Mouse (Mus musculus): ENCODE measurements at regions not wholly inside any gene's neighbourhood (a gene's known extent, or its start where the extent isn't known, plus 50 kb on each side); places are given as distances from the start of the nearest gene placed in this dataset.

DNA sequence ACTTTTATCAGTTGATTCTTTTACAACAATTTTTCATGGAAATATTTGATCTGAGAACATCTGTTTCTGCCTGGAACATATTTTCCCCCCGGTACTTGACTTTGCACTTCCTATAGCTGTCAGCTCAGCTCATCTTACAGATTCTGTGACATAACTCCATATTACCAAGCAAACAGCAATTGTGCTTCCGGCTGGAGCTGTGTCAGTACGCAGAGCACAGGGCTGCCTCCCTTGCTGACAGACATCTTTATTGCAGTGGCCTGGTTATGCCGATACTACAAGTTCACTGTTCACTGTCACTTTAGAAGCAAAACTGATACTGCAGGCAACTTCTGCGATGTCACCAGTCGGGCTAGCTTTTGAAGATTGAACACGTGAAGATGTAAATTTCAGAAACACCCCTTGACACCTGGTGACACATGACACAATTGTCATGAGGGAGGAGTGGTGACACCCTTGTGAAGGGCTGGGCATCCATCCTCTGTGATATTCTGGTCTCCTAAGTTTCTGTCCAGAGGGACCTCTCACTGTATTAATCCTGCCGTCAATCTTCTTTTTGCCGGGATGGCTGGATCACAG, 81.0 kb upstream of the Glrp1 start:
- Histone ChIP-seq H3K36me3 (ENCODE audit: control insufficient read depth, insufficient read depth) (no peaks in the 10 kb centered on the region), H3K79me2 (ENCODE audit: control insufficient read depth, insufficient read depth) (no peaks in the 10 kb centered on the region), H3K4me2 (ENCODE audit: low read depth) (no peak overlapping the region), H3K27me3 (ENCODE audit: control insufficient read depth, insufficient read depth, insufficient read length) (no peaks in the 10 kb centered on the region), H3K4me3 (no peak overlapping the region), H3ac (ENCODE audit: control insufficient read depth, insufficient read length) (no peak overlapping the region)
- TF ChIP-seq TCF3 (IDR thresholded peaks at IDR 0.05; ENCODE audit: insufficient read length, low read depth) (no peak), TCF12 (IDR thresholded peaks at IDR 0.05; ENCODE audit: insufficient read depth, poor library complexity, severe bottlenecking) (no peak), E2F4 (IDR thresholded peaks at IDR 0.05; ENCODE audit: insufficient read depth) (no peak), POLR2A (IDR thresholded peaks at IDR 0.05; ENCODE audit: insufficient read length, low read depth) (no peak), MYOD1 (IDR thresholded peaks at IDR 0.05; ENCODE audit: control insufficient read depth in 1 of 3, insufficient read length in 2 of 3, low read depth in 2 of 3) (no peak), REST (IDR thresholded peaks at IDR 0.05; ENCODE audit: insufficient read depth, insufficient read length) (no peak), MAX (IDR thresholded peaks at IDR 0.05; ENCODE audit: low read depth) (no peak), SRF (IDR thresholded peaks at IDR 0.05; ENCODE audit: control insufficient read depth, insufficient read length, low read depth) (no peak), CEBPB (IDR thresholded peaks at IDR 0.05; ENCODE audit: insufficient read depth, poor library complexity, severe bottlenecking) (no peak; the same call in 1 of the 2 replicates), POLR2AphosphoS2 (IDR thresholded peaks at IDR 0.05; ENCODE audit: insufficient read length, low read depth) (no peak), USF1 (IDR thresholded peaks at IDR 0.05; ENCODE audit: low read depth) (no peak), MYOG (IDR thresholded peaks at IDR 0.05; ENCODE audit: control insufficient read depth in 1 of 3, insufficient read depth in 1 of 3, insufficient read length in 2 of 3, low read depth in 2 of 3) (no peak)

DNA sequence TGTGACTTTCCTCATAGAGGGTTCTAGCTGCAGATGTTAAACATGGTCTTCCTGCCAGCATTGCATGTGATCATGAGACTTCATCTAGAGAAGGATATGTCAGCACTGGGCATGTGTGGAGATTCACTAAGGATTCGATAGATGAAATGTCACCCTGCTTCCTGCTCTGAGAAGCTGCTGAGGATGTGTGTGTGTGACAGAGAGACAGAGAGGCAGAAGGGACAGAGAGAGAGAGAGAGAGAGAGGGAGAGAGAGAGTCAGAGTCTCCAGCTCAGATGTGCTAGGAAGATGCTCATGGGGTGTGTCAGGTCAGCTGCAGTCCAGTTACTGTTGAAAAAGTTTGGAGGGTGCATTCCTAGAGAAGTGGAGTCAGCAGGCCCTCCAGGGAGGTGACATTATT, 78.9 kb upstream of the Glrp1 start:
- Histone ChIP-seq H3K79me2 (ENCODE audit: control insufficient read depth, insufficient read depth) (no peaks in the 10 kb centered on the region), H3K36me3 (ENCODE audit: control insufficient read depth, insufficient read depth) (no peaks in the 10 kb centered on the region)
- TF ChIP-seq TCF3 (IDR thresholded peaks at IDR 0.05; ENCODE audit: insufficient read length, low read depth) (no peak), USF1 (IDR thresholded peaks at IDR 0.05; ENCODE audit: low read depth) (no peak), REST (IDR thresholded peaks at IDR 0.05; ENCODE audit: insufficient read depth, insufficient read length) (no peak), MYOD1 (IDR thresholded peaks at IDR 0.05; ENCODE audit: control insufficient read depth in 1 of 3, insufficient read length in 2 of 3, low read depth in 2 of 3) (no peak), POLR2AphosphoS2 (IDR thresholded peaks at IDR 0.05; ENCODE audit: insufficient read length, low read depth) (no peak), TCF12 (IDR thresholded peaks at IDR 0.05; ENCODE audit: insufficient read depth, poor library complexity, severe bottlenecking) (no peak), CEBPB (IDR thresholded peaks at IDR 0.05; ENCODE audit: insufficient read depth, poor library complexity, severe bottlenecking) (no peak), POLR2A (IDR thresholded peaks at IDR 0.05; ENCODE audit: insufficient read length, low read depth) (no peak), MAX (IDR thresholded peaks at IDR 0.05; ENCODE audit: low read depth) (no peak), SRF (IDR thresholded peaks at IDR 0.05; ENCODE audit: control insufficient read depth, insufficient read length, low read depth) (no peak), E2F4 (IDR thresholded peaks at IDR 0.05; ENCODE audit: insufficient read depth) (no peak), MYOG (IDR thresholded peaks at IDR 0.05; ENCODE audit: control insufficient read depth in 1 of 3, insufficient read depth in 1 of 3, insufficient read length in 2 of 3, low read depth in 2 of 3) (no peak)

DNA sequence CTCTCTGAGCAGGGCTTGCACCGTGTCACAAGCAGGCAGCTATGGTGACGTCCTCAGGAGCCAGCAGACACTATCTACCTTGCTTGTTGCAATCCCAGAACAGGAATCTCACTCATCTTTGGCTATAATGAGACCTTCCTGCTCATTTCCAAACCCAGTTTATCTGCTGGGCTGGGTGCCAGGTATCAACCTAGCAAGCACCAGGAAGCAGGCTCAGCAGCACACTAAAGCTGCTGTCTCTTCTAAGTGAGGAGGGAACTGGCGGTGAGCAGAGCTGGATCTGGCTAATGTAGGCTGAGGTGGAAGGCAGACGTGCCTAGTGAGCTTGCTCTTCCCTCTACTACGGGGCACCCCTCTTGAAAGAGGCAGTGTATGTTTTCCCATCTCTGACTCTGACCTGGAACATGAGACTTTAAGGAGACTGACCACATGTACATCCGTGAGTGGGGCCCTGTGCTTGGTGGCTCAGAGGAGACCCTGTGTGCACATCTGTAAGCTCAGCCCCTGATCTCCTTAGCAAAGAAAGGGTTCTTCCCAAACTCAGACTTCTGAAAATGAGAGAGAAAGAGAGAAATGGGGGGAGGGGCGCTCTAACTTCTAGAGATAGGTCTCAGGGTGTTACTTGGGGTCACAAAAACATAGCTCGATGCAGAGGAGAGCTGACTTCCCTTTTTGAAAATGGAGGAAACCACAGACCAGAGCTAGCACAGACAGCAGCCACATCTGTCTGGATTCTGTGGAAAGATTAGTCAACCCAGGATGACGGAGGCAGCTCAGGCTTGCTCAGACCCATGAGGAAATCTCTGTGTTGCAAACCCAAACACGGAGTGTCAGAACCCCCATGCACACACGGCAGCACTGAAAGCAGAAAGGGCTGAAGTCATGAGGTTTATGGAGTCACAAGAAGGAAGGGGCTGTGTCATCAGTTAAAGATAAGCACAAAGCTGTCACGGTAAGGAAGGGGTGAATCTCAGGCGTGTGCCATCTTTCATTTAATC, 77.3 kb upstream of the Glrp1 start:
- Histone ChIP-seq H3K4me2 (ENCODE audit: low read depth) (no peak overlapping the region), H3K27me3 (ENCODE audit: control insufficient read depth, insufficient read depth, insufficient read length) (no peaks in the 10 kb centered on the region), H3K36me3 (ENCODE audit: control insufficient read depth, insufficient read depth) (no peaks in the 10 kb centered on the region), H3K79me2 (ENCODE audit: control insufficient read depth, insufficient read depth) (no peaks in the 10 kb centered on the region), H3K4me3 (no peak overlapping the region), H3ac (ENCODE audit: control insufficient read depth, insufficient read length) (no peak overlapping the region)
- TF ChIP-seq USF1 (IDR thresholded peaks at IDR 0.05; ENCODE audit: low read depth), result no peak
- TF ChIP-seq POLR2AphosphoS2 (IDR thresholded peaks at IDR 0.05; ENCODE audit: insufficient read length, low read depth), result no peak
- TF ChIP-seq MAX (IDR thresholded peaks at IDR 0.05; ENCODE audit: low read depth), result no peak
- no peak for TF ChIP-seq REST (IDR thresholded peaks at IDR 0.05; ENCODE audit: insufficient read depth, insufficient read length)
- no peak for TF ChIP-seq MYOG (IDR thresholded peaks at IDR 0.05; ENCODE audit: control insufficient read depth in 1 of 3, insufficient read depth in 1 of 3, insufficient read length in 2 of 3, low read depth in 2 of 3)
- no peak for TF ChIP-seq E2F4 (IDR thresholded peaks at IDR 0.05; ENCODE audit: insufficient read depth)
- no peak for TF ChIP-seq CEBPB (IDR thresholded peaks at IDR 0.05; ENCODE audit: insufficient read depth, poor library complexity, severe bottlenecking)
- TF ChIP-seq TCF3 (IDR thresholded peaks at IDR 0.05; ENCODE audit: insufficient read length, low read depth), result no peak
- TF ChIP-seq POLR2A (IDR thresholded peaks at IDR 0.05; ENCODE audit: insufficient read length, low read depth), result no peak
- TF ChIP-seq TCF12 (IDR thresholded peaks at IDR 0.05; ENCODE audit: insufficient read depth, poor library complexity, severe bottlenecking), result no peak
- no peak for TF ChIP-seq SRF (IDR thresholded peaks at IDR 0.05; ENCODE audit: control insufficient read depth, insufficient read length, low read depth)
- TF ChIP-seq MYOD1 (IDR thresholded peaks at IDR 0.05; ENCODE audit: control insufficient read depth in 1 of 3, insufficient read length in 2 of 3, low read depth in 2 of 3), result no peak

More for the DNA sequence above, 78.9 kb upstream of the Glrp1 start:
- Histone ChIP-seq H3K27me3 (ENCODE audit: control insufficient read depth, insufficient read depth, insufficient read length) (no peaks in the 10 kb centered on the region), H3K4me3 (no peak overlapping the region), H3ac (ENCODE audit: control insufficient read depth, insufficient read length) (no peak overlapping the region), H3K4me2 (ENCODE audit: low read depth) (no peak overlapping the region)

DNA sequence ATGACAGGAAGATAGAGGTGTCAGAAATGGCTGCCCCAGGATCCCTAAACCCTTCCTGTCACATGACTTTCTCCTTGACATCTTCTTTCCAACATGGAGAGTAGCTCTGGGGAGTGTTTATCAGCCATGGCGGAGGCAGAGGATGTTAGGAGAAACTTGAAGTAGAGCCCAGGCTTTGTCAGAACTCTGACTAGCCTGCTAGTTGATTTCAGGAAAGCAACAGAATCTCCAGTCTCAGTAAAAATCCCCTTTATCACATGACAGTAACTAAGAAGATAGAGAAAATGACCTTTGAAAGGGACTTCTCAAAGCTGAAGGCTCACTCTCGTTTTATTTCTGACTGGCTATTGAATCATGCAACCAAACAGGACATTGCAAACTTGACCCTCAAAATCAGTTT, 76.3 kb upstream of the Glrp1 start:
- H3K4me3 ChIP-seq, result no peak overlapping the region
- no peak overlapping the region for H3K4me2 ChIP-seq (ENCODE audit: low read depth)
- no peaks in the 10 kb centered on the region for H3K79me2 ChIP-seq (ENCODE audit: control insufficient read depth, insufficient read depth)
- TF ChIP-seq REST (IDR thresholded peaks at IDR 0.05; ENCODE audit: insufficient read depth, insufficient read length), result no peak
- no peak for TF ChIP-seq TCF12 (IDR thresholded peaks at IDR 0.05; ENCODE audit: insufficient read depth, poor library complexity, severe bottlenecking)
- no peak for TF ChIP-seq MAX (IDR thresholded peaks at IDR 0.05; ENCODE audit: low read depth)
- no peak for TF ChIP-seq CEBPB (IDR thresholded peaks at IDR 0.05; ENCODE audit: insufficient read depth, poor library complexity, severe bottlenecking)
- no peak for TF ChIP-seq USF1 (IDR thresholded peaks at IDR 0.05; ENCODE audit: low read depth)
- TF ChIP-seq SRF (IDR thresholded peaks at IDR 0.05; ENCODE audit: control insufficient read depth, insufficient read length, low read depth), result no peak
- TF ChIP-seq POLR2AphosphoS2 (IDR thresholded peaks at IDR 0.05; ENCODE audit: insufficient read length, low read depth), result no peak
- TF ChIP-seq MYOD1 (IDR thresholded peaks at IDR 0.05; ENCODE audit: control insufficient read depth in 1 of 3, insufficient read length in 2 of 3, low read depth in 2 of 3), result no peak
- TF ChIP-seq E2F4 (IDR thresholded peaks at IDR 0.05; ENCODE audit: insufficient read depth), result no peak
- no peak for TF ChIP-seq TCF3 (IDR thresholded peaks at IDR 0.05; ENCODE audit: insufficient read length, low read depth)
- TF ChIP-seq POLR2A (IDR thresholded peaks at IDR 0.05; ENCODE audit: insufficient read length, low read depth), result no peak
- no peak for TF ChIP-seq MYOG (IDR thresholded peaks at IDR 0.05; ENCODE audit: control insufficient read depth in 1 of 3, insufficient read depth in 1 of 3, insufficient read length in 2 of 3, low read depth in 2 of 3)
- H3K36me3 ChIP-seq (ENCODE audit: control insufficient read depth, insufficient read depth), result no peaks in the 10 kb centered on the region
- H3K27me3 ChIP-seq (ENCODE audit: control insufficient read depth, insufficient read depth, insufficient read length), result no peaks in the 10 kb centered on the region
- H3ac ChIP-seq (ENCODE audit: control insufficient read depth, insufficient read length), result no peak overlapping the region
